Mouse (Mus musculus) brain, adult 2 months (tissue): ENCODE measurements around the gene Elmod2.
"Not testable (repeated sequence)": the region's sequence is repeated elsewhere in the genome, so short reads cannot be mapped to it uniquely, and the experiment has no call there.

ENCODE experiments used
- DNase-seq: peaks from one replicate; pipeline ENCODE4 v3.0.0; 2011; ENCODE audit warnings: low read depth, low spot score

Gene Elmod2

GRCm38 (mm10) chr8:83331899-83332697 lies at the start of gene Elmod2:
Elmod2 (minus strand) TSS chr8:83332486.
- peak; percentile 97 for DNase-seq

GRCm38 (mm10) chr8:83381016-83381415 lies 48.7 kb upstream of the Elmod2 start:
- no peak for DNase-seq

- DNase-seq: no peak
Observed at GRCm38 (mm10) chr8:83380141-83380540, 47.9 kb upstream of the Elmod2 start.

GRCm38 (mm10) chr8:83377231-83377630 lies 44.9 kb upstream of the Elmod2 start:
- DNase-seq: no peak

- no peak for DNase-seq
Observed at GRCm38 (mm10) chr8:83363156-83363769, 31.0 kb upstream of the Elmod2 start.

GRCm38 (mm10) chr8:83351315-83351714 lies 19.0 kb upstream of the Elmod2 start:
- no peak for DNase-seq

- DNase-seq: no peak
Observed at GRCm38 (mm10) chr8:83348263-83348662, 16.0 kb upstream of the Elmod2 start, which contains the start of gene Mgat4d. Mgat4d (plus strand) TSS chr8:83348471.

GRCm38 (mm10) chr8:83342693-83343092 lies 10.4 kb upstream of the Elmod2 start:
- peak; percentile 48 for DNase-seq

- DNase-seq: no peak
Observed at GRCm38 (mm10) chr8:83342076-83342475, 9.8 kb upstream of the Elmod2 start.

- DNase-seq: no peak
Observed at GRCm38 (mm10) chr8:83332864-83333263, 578 bp upstream of the Elmod2 start.

- peak; percentile 78 for DNase-seq
Observed at GRCm38 (mm10) chr8:83331567-83331898, 753 bp downstream of the Elmod2 start.

- peak; percentile 21 for DNase-seq
Observed at GRCm38 (mm10) chr8:83327889-83328288, 4.4 kb downstream of the Elmod2 start.

- DNase-seq: no peak
Observed at GRCm38 (mm10) chr8:83323056-83323455, 9.2 kb downstream of the Elmod2 start.

- no peak for DNase-seq
Observed at GRCm38 (mm10) chr8:83322374-83322773, 9.9 kb downstream of the Elmod2 start.

- DNase-seq: no peak
Observed at GRCm38 (mm10) chr8:83320543-83320942, 11.7 kb downstream of the Elmod2 start.

GRCm38 (mm10) chr8:83315691-83316090 lies 16.6 kb downstream of the Elmod2 start:
- DNase-seq: peak; percentile 12

GRCm38 (mm10) chr8:83315084-83315483 lies 17.2 kb downstream of the Elmod2 start:
- DNase-seq: not testable (repeated sequence)

GRCm38 (mm10) chr8:83309836-83310235 lies 22.4 kb downstream of the Elmod2 start:
- DNase-seq: no peak

- DNase-seq: no peak
Observed at GRCm38 (mm10) chr8:83304946-83305345, 27.3 kb downstream of the Elmod2 start.

GRCm38 (mm10) chr8:83300135-83300534 lies 32.2 kb downstream of the Elmod2 start:
- DNase-seq: no peak

GRCm38 (mm10) chr8:83297375-83297774 lies 34.9 kb downstream of the Elmod2 start:
- DNase-seq: no peak

- DNase-seq: no peak
Observed at GRCm38 (mm10) chr8:83290176-83290575, 42.1 kb downstream of the Elmod2 start, which contains the start of gene Ucp1. Ucp1 (plus strand) TSS chr8:83290352.

- DNase-seq: no peak
Observed at GRCm38 (mm10) chr8:83285391-83285790, 46.9 kb downstream of the Elmod2 start.
